Mouse (Mus musculus) neural tube, embryonic 15.5 days (tissue): ENCODE measurements around the gene Gdnf. TPM values are rescaled to one million over a fixed set of nuclear protein-coding genes. Genes with fewer than 3 reads are reported as not detected.

Source experiments
- ATAC-seq: fragments of 200-750 bp; cut with Nextera tagmentation; 2 replicates; pipeline ENCODE4 v1.8.0; 2017; ENCODE audit warnings: mild to moderate bottlenecking, moderate TSS enrichment, moderate library complexity; ENCODE audit not compliant: low FRiP score
- H3K27ac ChIP-seq: fragments of 300-500 bp; sonication (generic); replicated peaks from 2 replicates; pipeline ENCODE4 v1.5.1; 2015; ENCODE audit warnings: mild to moderate bottlenecking, inconsistent platforms
- H3K27me3 ChIP-seq: fragments of 300-500 bp; sonication (generic); replicated peaks from 2 replicates; pipeline ENCODE4 v1.6.1; 2015; ENCODE audit warnings: inconsistent platforms
- H3K36me3 ChIP-seq: fragments of 300-500 bp; sonication (generic); 2 replicates; pipeline ENCODE4 v1.6.1; 2015; ENCODE audit warnings: inconsistent platforms
- H3K4me1 ChIP-seq: fragments of 300-500 bp; sonication (generic); 2 replicates; pipeline ENCODE4 v1.6.1; 2015; ENCODE audit warnings: inconsistent platforms
- H3K4me2 ChIP-seq: fragments of 300-500 bp; sonication (generic); 2 replicates; pipeline ENCODE4 v1.6.1; 2015; ENCODE audit warnings: inconsistent platforms, mild to moderate bottlenecking, moderate library complexity
- H3K4me3 ChIP-seq: fragments of 300-500 bp; sonication (generic); replicated peaks from 2 replicates; pipeline ENCODE4 v1.5.1; 2015; ENCODE audit warnings: mild to moderate bottlenecking, inconsistent platforms
- H3K9ac ChIP-seq: fragments of 300-500 bp; sonication (generic); replicated peaks from 2 replicates; pipeline ENCODE4 v1.6.1; 2015; ENCODE audit warnings: mild to moderate bottlenecking, inconsistent platforms
- H3K9me3 ChIP-seq: fragments of 300-500 bp; sonication (generic); replicated peaks from 2 replicates; pipeline ENCODE4 v1.6.1; 2016; ENCODE audit warnings: inconsistent platforms
- WGBS: fragments of 180-500 bp; shearing (Covaris S2); methylation state at CpG from one replicate; pipeline ENCODE4 v1.1.7; 2015; ENCODE audit warnings: mixed read lengths; 5-methylcytosine and 5-hydroxymethylcytosine counted together
- polyA plus RNA-seq: library from polyadenylated mRNA; unstranded; fragments of >200 nt; fragmentation: Nextera tagmentation; extraction: Ambion mirVana; gene quantifications from 2 replicates; pipeline ENCODE4 v1.2.1, GENCODE M21; 2015

Gdnf gene
- polyA plus RNA-seq = 0.10 and 0.52 TPM in 2 replicates

- under 1% methylated on average over 71 of the region's 73 CpGs for WGBS
- Histone ChIP-seq H3K4me3 (peak within 1 kb of the TSS; percentile 57), H3K9me3 (no peaks in the 10 kb centered on the region), H3K9ac (peak within 1 kb of the TSS; percentile 54), H3K4me1 (peaks cover 55% of the 10 kb centered on the region), H3K4me2 (peak within 1 kb of the TSS; percentile 100), H3K36me3 (no peaks in the 10 kb centered on the region), H3K27ac (no peak within 1 kb of the TSS; the same call in 1 of the 2 replicates), H3K27me3 (peaks cover 96% of the 10 kb centered on the region)
- peak; percentile 60; the same call in 1 of the 2 replicates for ATAC-seq
These were observed at the start of gene Gdnf for GRCm38 (mm10) chr15:7810556-7811252. TSS of gene Gdnf (plus strand) at chr15:7810846.

DNA sequence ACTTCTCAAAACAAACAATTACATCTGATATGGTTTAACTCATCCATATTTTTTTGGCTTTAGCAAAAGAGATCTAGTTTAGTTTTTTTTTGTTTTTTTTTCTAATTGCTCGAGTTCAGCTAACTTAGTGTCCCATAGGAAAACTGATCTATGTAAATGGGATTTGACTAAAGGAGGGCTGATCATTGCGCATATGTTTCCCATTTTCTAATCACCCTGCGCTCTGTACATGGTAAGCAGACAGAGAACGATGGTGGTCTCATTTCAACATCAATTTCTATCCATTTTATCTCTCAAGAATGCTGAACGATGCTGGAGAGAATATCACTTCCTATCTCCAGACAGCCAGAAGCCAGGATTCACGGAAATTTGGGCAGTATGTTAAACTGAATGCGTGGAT is 43.5 kb upstream of the Gdnf start:
- WGBS = 89% methylated on average over 7 of the region's 7 CpGs
- no peak overlapping the region for H3K4me2 ChIP-seq
- H3K9me3 ChIP-seq = no peaks in the 10 kb centered on the region
- H3K36me3 ChIP-seq = no peaks in the 10 kb centered on the region
- H3K27me3 ChIP-seq = no peaks in the 10 kb centered on the region
- H3K9ac ChIP-seq = no peak overlapping the region
- no peak overlapping the region for H3K4me3 ChIP-seq
- H3K27ac ChIP-seq = no peak overlapping the region
- no peak for ATAC-seq
- H3K4me1 ChIP-seq = no peaks in the 10 kb centered on the region

GRCm38 (mm10) chr15:7772983-7773382 is 37.7 kb upstream of the Gdnf start:
- Histone ChIP-seq H3K27me3 (no peaks in the 10 kb centered on the region), H3K9me3 (no peaks in the 10 kb centered on the region), H3K27ac (no peak overlapping the region), H3K4me2 (no peak overlapping the region), H3K9ac (no peak overlapping the region), H3K36me3 (no peaks in the 10 kb centered on the region), H3K4me3 (no peak overlapping the region), H3K4me1 (no peaks in the 10 kb centered on the region)
- WGBS = 88% methylated on average over 8 of the region's 8 CpGs
- ATAC-seq = no peak

DNA sequence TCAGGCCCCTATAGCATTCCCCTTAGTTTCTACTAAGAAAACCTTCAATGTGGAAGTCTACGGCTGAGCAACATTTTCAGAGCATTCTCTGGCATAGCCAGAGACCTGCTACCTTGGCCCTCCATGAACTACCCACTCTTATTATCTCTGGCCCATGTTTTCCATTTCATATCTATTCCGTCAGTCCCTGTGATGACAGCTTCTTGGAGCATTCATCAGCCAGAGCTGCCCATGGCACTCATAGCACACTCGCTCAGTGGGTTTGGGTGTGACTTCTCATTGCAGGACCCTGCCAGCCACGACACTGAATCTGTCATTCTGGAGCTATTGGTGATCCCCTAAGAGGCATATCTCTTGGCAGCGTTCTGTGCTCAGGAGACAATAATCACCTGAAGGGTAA is 29.1 kb upstream of the Gdnf start:
- Histone ChIP-seq H3K4me3 (no peak overlapping the region), H3K9ac (no peak overlapping the region), H3K4me2 (no peak overlapping the region), H3K27ac (no peak overlapping the region), H3K4me1 (no peaks in the 10 kb centered on the region), H3K36me3 (no peaks in the 10 kb centered on the region), H3K27me3 (no peaks in the 10 kb centered on the region), H3K9me3 (no peaks in the 10 kb centered on the region)
- no peak for ATAC-seq
- 94% methylated on average over 5 of the region's 5 CpGs for WGBS

DNA sequence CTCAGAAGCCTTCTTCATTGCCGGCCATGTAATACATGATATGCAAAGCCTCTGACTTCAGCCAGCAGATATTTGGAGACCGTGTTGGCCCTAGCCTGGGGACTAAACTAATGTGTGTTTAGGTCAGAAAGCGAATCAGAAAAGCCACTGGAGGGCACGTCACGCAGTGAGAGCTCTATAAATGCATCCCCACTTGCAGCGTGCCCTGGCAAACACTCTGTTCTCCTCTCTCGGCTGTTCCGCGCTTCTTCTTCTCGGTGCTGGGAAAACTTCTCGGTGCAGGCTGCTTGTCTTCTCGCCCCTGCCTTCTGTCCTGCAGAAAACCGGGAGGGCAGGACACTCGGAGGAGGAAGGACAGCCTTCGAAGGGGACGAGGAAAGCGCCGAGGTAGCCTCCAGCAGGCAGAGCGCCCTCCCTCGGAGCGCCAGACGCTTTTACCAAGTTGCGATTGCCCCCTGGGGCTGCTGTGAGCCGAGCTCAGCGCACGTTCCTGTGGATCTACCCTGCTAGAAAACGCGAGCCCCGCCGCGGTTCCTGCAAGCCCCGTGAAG is 730 bp upstream of the Gdnf start:
- H3K27me3 ChIP-seq = peaks cover 90% of the 10 kb centered on the region
- peak overlapping the region; percentile 100 for H3K4me2 ChIP-seq
- peak; percentile 28; the same call in 1 of the 2 replicates for ATAC-seq
- peaks cover 47% of the 10 kb centered on the region for H3K4me1 ChIP-seq
- H3K9me3 ChIP-seq = no peaks in the 10 kb centered on the region
- no peak overlapping the region for H3K27ac ChIP-seq
- under 1% methylated on average over 32 of the region's 32 CpGs for WGBS
- H3K4me3 ChIP-seq = peak overlapping the region; percentile 57
- H3K9ac ChIP-seq = peak overlapping the region; percentile 54
- no peaks in the 10 kb centered on the region for H3K36me3 ChIP-seq

- 2% methylated on average over 11 of the region's 11 CpGs for WGBS
- no peaks in the 10 kb centered on the region for H3K9me3 ChIP-seq
- peak overlapping the region; percentile 54 for H3K9ac ChIP-seq
- no peak for ATAC-seq
- no peak overlapping the region for H3K27ac ChIP-seq
- no peaks in the 10 kb centered on the region for H3K36me3 ChIP-seq
- peaks cover 57% of the 10 kb centered on the region for H3K4me1 ChIP-seq
- H3K4me3 ChIP-seq = peak overlapping the region; percentile 57
- H3K4me2 ChIP-seq = peak overlapping the region; percentile 100
- H3K27me3 ChIP-seq = peaks cover 99% of the 10 kb centered on the region
These were observed 593 bp downstream of the Gdnf start for GRCm38 (mm10) chr15:7811253-7811625.

- H3K9ac ChIP-seq = no peak overlapping the region
- 5% methylated on average over 24 of the region's 24 CpGs for WGBS
- H3K4me2 ChIP-seq = peak overlapping the region; percentile 100
- no peaks in the 10 kb centered on the region for H3K9me3 ChIP-seq
- ATAC-seq = no peak
- no peak overlapping the region for H3K27ac ChIP-seq
- H3K4me1 ChIP-seq = peaks cover 57% of the 10 kb centered on the region
- H3K36me3 ChIP-seq = no peaks in the 10 kb centered on the region
- peaks cover 99% of the 10 kb centered on the region for H3K27me3 ChIP-seq
- peak overlapping the region; percentile 57 for H3K4me3 ChIP-seq
These were observed 1.4 kb downstream of the Gdnf start for GRCm38 (mm10) chr15:7811856-7812733.

DNA sequence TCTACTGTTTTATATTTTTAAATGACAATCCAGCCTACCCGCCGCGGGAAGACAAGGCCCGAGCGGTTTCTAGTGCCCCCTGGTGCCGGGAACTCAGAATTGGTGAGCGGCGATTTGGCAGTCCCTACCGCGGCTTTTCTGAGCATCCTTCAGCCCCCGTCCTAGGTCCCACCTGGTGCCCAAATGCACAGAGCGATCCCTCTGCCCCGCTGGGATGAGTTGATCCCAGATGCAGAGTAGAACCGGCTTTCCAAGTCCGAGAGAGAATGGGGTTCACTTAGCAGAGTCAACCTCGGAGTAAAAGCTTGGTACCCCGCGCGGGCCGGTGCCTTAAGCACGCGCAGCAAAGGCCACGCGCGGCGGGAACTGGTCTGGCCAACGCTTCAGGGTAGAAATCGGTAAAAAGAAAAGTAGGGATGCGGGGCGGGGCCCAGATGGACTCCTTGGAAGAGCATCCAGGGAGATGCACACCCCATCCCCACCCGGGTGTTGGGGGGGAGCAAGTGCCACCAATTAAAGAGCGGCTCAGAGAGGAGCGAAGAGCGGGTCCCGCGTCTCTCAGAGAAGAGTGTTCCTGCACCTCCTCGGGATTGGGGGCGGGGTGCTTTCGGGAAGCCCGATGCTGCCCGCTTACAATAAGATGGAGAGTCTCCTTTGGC is 2.4 kb downstream of the Gdnf start:
- Histone ChIP-seq H3K36me3 (no peaks in the 10 kb centered on the region), H3K27me3 (peaks cover 99% of the 10 kb centered on the region), H3K4me2 (peak overlapping the region; percentile 100), H3K4me1 (peaks cover 57% of the 10 kb centered on the region), H3K9ac (peak overlapping the region; percentile 53), H3K9me3 (no peaks in the 10 kb centered on the region), H3K4me3 (peak overlapping the region; percentile 52), H3K27ac (no peak overlapping the region)
- ATAC-seq = peak; percentile 66
- 1% methylated on average over 41 of the region's 41 CpGs for WGBS

DNA sequence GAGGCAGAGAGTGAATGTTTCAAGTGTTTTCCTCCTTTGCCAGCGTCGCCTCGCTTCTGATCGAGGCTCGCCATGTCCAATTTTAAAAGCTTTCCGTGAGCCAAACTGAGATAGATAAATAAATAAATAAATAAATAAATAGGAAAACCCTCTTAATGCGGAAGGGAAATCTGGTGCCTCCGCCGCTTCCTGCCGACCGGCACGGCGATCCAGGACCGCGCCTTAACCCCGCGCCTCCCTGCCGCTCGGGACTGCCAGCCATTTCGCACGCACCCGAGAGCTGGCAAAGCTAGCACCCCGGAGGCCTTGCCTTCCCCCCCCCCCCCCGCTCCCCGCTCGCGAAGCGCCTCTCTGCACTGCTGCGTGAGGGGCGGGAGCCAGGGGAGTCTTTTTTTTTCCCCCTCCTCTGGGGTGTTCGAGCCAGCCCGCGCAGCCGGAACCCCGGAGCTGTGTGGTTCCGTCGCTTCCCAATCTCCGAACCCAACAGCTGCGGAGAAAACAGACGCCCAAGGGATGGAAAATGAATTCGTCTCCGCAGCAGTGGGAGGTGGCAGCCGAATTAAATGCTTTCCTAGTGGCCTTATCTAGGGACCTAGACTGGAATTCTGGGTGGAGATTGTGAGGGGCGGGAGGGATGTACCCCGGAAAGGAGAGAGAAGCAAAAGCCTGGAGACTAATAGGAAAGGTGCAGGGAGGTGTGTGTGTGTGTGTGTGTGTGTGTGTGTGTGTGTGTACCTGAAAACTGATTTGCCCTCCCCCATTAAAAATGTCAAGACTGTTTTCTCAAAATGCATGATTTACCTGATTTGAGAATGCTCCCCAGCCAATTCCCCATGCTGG is 3.1 kb downstream of the Gdnf start:
- peaks cover 57% of the 10 kb centered on the region for H3K4me1 ChIP-seq
- WGBS = 1% methylated on average over 43 of the region's 45 CpGs
- H3K9ac ChIP-seq = peak overlapping the region; percentile 53

GRCm38 (mm10) chr15:7814371-7814680 is 3.7 kb downstream of the Gdnf start:
- Histone ChIP-seq H3K9ac (no peak overlapping the region), H3K4me1 (peaks cover 57% of the 10 kb centered on the region)

More for the DNA sequence above, 3.1 kb downstream of the Gdnf start:
- peaks cover 99% of the 10 kb centered on the region for H3K27me3 ChIP-seq
- peak; percentile 16; the same call in 1 of the 2 replicates for ATAC-seq
- no peaks in the 10 kb centered on the region for H3K9me3 ChIP-seq
- peak overlapping the region; percentile 52 for H3K4me3 ChIP-seq
- peak overlapping the region; percentile 100 for H3K4me2 ChIP-seq
- H3K27ac ChIP-seq = no peak overlapping the region
- H3K36me3 ChIP-seq = no peaks in the 10 kb centered on the region

More at GRCm38 (mm10) chr15:7814371-7814680, 3.7 kb downstream of the Gdnf start:
- peaks cover 98% of the 10 kb centered on the region for H3K27me3 ChIP-seq
- no peaks in the 10 kb centered on the region for H3K36me3 ChIP-seq
- H3K4me2 ChIP-seq = peak overlapping the region; percentile 100
- 6% methylated on average over 7 of the region's 7 CpGs for WGBS
- no peak for ATAC-seq
- no peaks in the 10 kb centered on the region for H3K9me3 ChIP-seq
- H3K4me3 ChIP-seq = peak overlapping the region; percentile 52; the same call in 1 of the 2 replicates
- no peak overlapping the region for H3K27ac ChIP-seq
